Mouse (Mus musculus) heart, embryonic 11.5 days (tissue): ENCODE data around the gene Adcyap1r1. TPM values are rescaled to one million over a fixed set of nuclear protein-coding genes. Genes with fewer than 3 reads are reported as not detected.

Experiments used
- ATAC-seq: fragments of 200-750 bp; cut with Nextera tagmentation; replicated peaks from 2 replicates; pipeline ENCODE4 v1.8.0; 2017; ENCODE audit warnings: moderate library complexity; ENCODE audit not compliant: insufficient number of reproducible peaks, low FRiP score, low TSS enrichment
- H3K27ac ChIP-seq: fragments of 300-500 bp; sonication (generic); 2 replicates; pipeline ENCODE4 v1.5.1; 2014; ENCODE audit warnings: mild to moderate bottlenecking, low read depth, low read length
- H3K27me3 ChIP-seq: fragments of 300-500 bp; sonication (generic); 2 replicates; pipeline ENCODE4 v1.6.1; 2014; ENCODE audit warnings: mild to moderate bottlenecking, low read length, mixed read lengths; ENCODE audit not compliant: control insufficient read depth, insufficient read depth
- H3K36me3 ChIP-seq: fragments of 300-500 bp; sonication (generic); 2 replicates; pipeline ENCODE4 v1.6.1; 2014; ENCODE audit warnings: mild to moderate bottlenecking, low read length, moderate library complexity, mixed read lengths; ENCODE audit not compliant: control insufficient read depth, insufficient read depth
- H3K4me1 ChIP-seq: fragments of 300-500 bp; sonication (generic); 2 replicates; pipeline ENCODE4 v1.6.1; 2014; ENCODE audit warnings: low read length; ENCODE audit not compliant: control insufficient read depth, insufficient read depth
- H3K4me2 ChIP-seq: fragments of 300-500 bp; sonication (generic); 2 replicates; pipeline ENCODE4 v1.6.1; 2014; ENCODE audit warnings: mild to moderate bottlenecking, moderate library complexity
- H3K4me3 ChIP-seq: fragments of 300-500 bp; sonication (generic); 2 replicates; pipeline ENCODE4 v1.5.1; 2014; ENCODE audit warnings: low read depth, low read length
- H3K9ac ChIP-seq: fragments of 300-500 bp; sonication (generic); 2 replicates; pipeline ENCODE4 v1.6.1; 2014; ENCODE audit warnings: mild to moderate bottlenecking, low read depth, low read length, moderate library complexity
- H3K9me3 ChIP-seq: fragments of 300-500 bp; sonication (generic); replicated peaks from 2 replicates; pipeline ENCODE4 v1.6.1; 2016; ENCODE audit warnings: low read length; ENCODE audit not compliant: control insufficient read depth
- WGBS: fragments of 180-500 bp; shearing (Covaris S2); extraction: QIAGEN DNeasy Blood & Tissue Kit; methylation state at CpG from one replicate; pipeline ENCODE4 v1.1.7; 2014; ENCODE audit not compliant: insufficient replicate concordance; 5-methylcytosine and 5-hydroxymethylcytosine counted together
- polyA plus RNA-seq: library from polyadenylated mRNA; unstranded; fragments of >200 nt; fragmentation: Nextera tagmentation; extraction: Ambion mirVana; gene quantifications from 2 replicates; pipeline ENCODE4 v1.2.1, GENCODE M21; 2014

The Adcyap1r1 gene
- polyA plus RNA-seq, 1 experiment from 2014 or later, result 2.6 TPM

DNA sequence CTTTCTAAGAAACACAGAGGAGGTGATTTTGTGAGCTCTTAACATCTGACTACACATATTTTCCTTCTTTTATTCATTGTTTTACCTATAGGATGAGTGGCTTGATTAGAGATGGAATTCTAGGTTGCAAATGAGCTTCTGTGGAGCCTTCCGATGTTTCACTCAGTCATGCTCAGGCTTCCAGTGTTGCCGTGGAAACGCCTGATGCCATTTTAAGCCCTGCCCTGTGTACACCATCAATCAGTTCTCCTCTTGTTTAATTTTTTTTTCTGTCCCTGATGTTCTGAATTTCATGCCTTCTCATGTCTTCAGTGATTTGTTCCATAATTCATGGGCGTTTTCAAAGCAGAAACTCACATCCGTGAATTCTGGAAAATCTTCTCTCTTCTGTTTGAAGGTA, 35.6 kb upstream of the Adcyap1r1 start:
- H3K36me3 ChIP-seq, result no peaks in the 10 kb centered on the region
- no peak overlapping the region for H3K9ac ChIP-seq
- no peaks in the 10 kb centered on the region for H3K27me3 ChIP-seq
- WGBS, result 73% methylated on average over 5 of the region's 5 CpGs
- H3K4me2 ChIP-seq, result no peak overlapping the region
- H3K4me3 ChIP-seq, result no peak overlapping the region
- H3K27ac ChIP-seq, result no peak overlapping the region
- no peak for ATAC-seq
- H3K9me3 ChIP-seq, result no peaks in the 10 kb centered on the region
- no peaks in the 10 kb centered on the region for H3K4me1 ChIP-seq

DNA sequence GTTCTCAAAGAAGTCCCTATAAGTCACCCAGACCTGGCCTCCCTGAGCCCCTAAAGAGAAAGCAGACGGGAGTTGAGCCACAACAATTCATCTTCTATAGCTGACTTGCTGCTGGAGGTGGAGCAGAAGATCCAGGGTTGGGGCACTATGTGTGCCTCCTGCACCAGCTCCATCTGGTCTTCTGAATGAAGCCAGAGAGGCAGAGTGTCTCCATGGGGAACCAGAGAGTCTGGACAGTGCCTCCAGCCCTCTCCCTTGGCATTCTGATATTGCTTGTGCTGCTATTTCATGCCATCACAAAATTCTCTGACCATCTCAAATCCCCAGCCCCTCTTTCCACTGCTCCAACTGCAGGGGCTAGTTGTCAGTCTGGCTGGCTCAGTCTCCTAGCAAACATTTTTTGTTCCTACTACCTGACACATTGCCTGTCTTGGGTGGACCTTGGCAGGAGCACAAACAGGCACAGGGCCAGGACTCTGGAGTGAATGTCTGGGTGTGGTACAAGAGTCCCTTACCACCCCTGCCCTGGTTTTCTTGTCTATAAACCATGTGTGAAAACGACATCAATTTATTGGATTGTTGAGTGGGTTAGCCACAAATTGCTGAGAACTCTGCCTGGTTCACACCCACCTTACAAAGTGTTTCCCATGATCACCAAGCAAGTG, 32.9 kb upstream of the Adcyap1r1 start:
- H3K27me3 ChIP-seq, result no peaks in the 10 kb centered on the region
- WGBS, result 40% methylated on average over 2 of the region's 2 CpGs
- no peak overlapping the region for H3K4me3 ChIP-seq
- no peak overlapping the region for H3K4me2 ChIP-seq
- H3K27ac ChIP-seq, result no peak overlapping the region
- no peaks in the 10 kb centered on the region for H3K9me3 ChIP-seq
- no peak for ATAC-seq
- no peaks in the 10 kb centered on the region for H3K36me3 ChIP-seq
- no peaks in the 10 kb centered on the region for H3K4me1 ChIP-seq
- no peak overlapping the region for H3K9ac ChIP-seq

DNA sequence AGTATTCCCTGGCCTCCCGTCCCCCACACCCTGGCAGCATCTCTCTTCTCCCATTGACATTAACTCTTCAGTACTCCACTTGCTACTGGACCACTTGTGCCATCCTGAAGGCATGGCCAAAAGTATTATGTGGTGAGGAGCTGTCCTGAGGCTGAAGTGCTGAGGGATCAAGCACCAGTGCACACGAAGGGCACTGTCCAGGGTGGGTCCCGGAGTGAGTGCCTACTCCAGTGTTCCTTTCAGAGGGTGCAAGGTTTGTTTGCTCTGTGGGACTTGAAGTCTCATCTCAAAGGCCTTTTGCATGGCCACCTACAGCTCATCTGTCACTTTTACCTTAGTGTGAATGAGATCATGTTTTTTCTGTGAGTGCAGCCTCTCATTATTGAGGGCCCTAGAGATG, 31.4 kb upstream of the Adcyap1r1 start:
- no peak overlapping the region for H3K9ac ChIP-seq
- no peak overlapping the region for H3K4me3 ChIP-seq
- no peaks in the 10 kb centered on the region for H3K9me3 ChIP-seq
- no peaks in the 10 kb centered on the region for H3K36me3 ChIP-seq
- 51% methylated on average over 3 of the region's 3 CpGs for WGBS
- H3K27me3 ChIP-seq, result no peaks in the 10 kb centered on the region
- ATAC-seq, result no peak
- H3K4me1 ChIP-seq, result no peaks in the 10 kb centered on the region
- H3K27ac ChIP-seq, result no peak overlapping the region
- no peak overlapping the region for H3K4me2 ChIP-seq

DNA sequence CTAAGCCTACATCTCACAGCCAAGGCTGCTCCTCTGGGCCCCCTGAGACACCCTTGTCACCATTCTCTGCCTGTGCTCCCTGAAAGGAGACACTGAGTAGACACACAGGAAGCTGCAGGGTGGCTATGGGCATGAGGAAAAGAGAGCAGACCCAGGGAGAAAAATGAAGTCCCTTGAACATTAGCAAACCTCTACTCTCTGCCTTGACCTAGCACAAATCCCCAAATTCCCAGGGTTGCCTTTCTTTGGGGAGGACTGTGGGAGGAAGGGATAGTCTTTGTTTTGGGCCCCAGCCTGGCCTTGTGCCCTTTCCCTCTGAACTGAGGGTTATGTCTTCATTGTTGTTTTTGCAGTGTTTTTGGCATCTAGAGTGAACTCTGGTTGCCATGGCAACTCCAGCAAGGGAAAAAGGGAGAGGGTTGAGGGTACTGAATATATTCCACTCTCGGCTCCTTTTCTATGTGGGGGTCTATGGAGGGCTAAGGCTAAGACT, 30.9 kb upstream of the Adcyap1r1 start:
- 47% methylated on average over 1 of the region's 1 CpGs for WGBS
- H3K4me3 ChIP-seq, result no peak overlapping the region

DNA sequence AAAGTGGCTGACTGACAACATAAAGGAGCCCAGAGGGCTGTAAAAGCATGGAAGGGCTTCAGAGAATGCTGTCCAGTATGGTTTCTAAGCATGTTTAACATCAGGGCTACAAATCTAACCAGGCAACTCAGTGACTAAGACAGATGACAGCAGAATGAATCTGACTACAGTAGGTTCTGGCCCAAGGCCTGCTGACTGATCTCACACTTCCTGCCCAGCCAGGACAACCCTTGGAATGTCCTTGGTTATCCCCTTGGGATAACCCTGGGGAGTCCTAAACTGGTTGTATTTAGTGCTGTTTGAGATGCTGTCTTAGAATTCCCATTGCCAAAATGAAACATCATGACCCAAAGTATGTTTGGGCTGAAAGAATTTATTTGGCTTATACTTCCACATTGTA, 19.7 kb upstream of the Adcyap1r1 start:
- Histone ChIP-seq H3K27ac (no peak overlapping the region), H3K27me3 (peaks cover 3% of the 10 kb centered on the region; the same call in 1 of the 2 replicates)
- ATAC-seq, result no peak

More for the DNA sequence above, 30.9 kb upstream of the Adcyap1r1 start:
- Histone ChIP-seq H3K27ac (no peak overlapping the region), H3K9me3 (no peaks in the 10 kb centered on the region), H3K27me3 (no peaks in the 10 kb centered on the region), H3K9ac (no peak overlapping the region), H3K36me3 (no peaks in the 10 kb centered on the region), H3K4me1 (no peaks in the 10 kb centered on the region), H3K4me2 (no peak overlapping the region)
- no peak for ATAC-seq

DNA sequence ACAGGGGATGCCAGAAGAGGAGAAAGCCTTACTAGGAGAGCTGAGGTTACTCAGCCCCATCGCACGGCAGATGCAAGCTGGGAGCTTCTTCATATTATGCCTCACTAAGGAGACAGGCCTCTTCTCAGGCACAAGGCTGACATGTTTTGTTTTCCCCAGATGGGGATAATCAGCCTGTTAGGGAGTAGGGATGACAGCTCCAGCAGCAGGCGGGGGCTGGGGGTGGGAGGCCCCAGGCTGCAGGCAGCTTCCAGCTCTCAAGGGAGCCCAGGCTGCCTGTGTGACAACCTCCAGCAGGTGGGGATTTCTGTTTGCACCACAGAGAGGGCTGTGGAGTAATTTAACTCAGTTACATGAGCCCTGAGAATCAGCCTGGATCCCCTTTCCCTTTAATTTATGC, 17.4 kb upstream of the Adcyap1r1 start:
- no peak overlapping the region for H3K27ac ChIP-seq
- no peaks in the 10 kb centered on the region for H3K36me3 ChIP-seq
- H3K4me3 ChIP-seq, result no peak overlapping the region
- 19% methylated on average over 3 of the region's 3 CpGs for WGBS
- ATAC-seq, result no peak; the same call in 1 of the 2 replicates
- H3K9ac ChIP-seq, result no peak overlapping the region
- H3K4me1 ChIP-seq, result no peaks in the 10 kb centered on the region; the same call in 1 of the 2 replicates
- H3K9me3 ChIP-seq, result no peaks in the 10 kb centered on the region
- H3K4me2 ChIP-seq, result no peak overlapping the region
- peaks cover 5% of the 10 kb centered on the region for H3K27me3 ChIP-seq

More for the DNA sequence above, 19.7 kb upstream of the Adcyap1r1 start:
- Histone ChIP-seq H3K9ac (no peak overlapping the region), H3K9me3 (no peaks in the 10 kb centered on the region), H3K4me2 (no peak overlapping the region), H3K4me3 (no peak overlapping the region), H3K36me3 (no peaks in the 10 kb centered on the region), H3K4me1 (no peaks in the 10 kb centered on the region; the same call in 1 of the 2 replicates)

DNA sequence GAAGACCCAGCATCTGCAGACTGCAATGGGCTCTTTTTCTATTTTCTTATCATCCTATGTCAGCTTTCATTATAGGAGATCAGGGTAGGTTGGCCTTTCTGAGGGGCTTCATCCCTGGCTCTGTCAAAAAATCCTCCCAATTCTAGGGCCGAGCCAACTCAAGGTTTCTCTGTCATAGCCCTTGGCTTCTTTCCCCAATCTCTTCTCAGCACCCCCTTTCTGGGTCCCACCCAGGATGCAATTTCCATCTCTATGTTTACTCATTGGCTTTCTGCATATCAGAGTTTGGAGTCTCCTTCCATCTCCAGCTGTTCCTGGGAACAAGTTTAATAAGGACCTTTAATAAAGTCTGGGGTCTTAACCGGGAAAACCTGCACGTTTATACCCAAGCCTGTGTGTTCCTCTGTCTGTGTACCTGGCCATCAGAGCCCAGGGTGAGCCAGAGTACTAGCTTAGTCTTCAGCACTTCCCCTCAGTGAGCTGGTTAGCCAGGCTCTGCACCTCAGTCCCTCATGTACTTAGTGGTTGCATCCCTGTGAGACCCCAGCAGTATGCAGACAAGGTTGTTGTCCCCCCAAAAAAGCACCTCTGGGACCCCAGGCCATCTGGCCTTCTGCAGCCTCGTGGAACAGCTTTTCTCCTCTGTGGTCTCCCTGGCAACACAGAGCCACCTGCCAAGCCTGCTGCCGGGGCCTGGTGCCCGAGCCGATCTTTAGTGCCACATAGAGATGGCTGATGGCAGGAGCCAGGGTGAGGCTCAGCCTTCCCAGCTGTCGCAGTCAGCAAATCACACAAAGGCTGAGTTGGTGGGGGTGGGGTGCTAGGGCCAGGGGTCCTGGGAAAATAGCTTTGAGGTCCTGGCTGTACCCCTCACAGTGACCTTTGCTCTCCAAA, 16.3 kb upstream of the Adcyap1r1 start:
- Histone ChIP-seq H3K4me1 (no peaks in the 10 kb centered on the region; the same call in 1 of the 2 replicates), H3K36me3 (no peaks in the 10 kb centered on the region), H3K27ac (no peak overlapping the region), H3K9me3 (no peaks in the 10 kb centered on the region), H3K9ac (no peak overlapping the region), H3K4me2 (no peak overlapping the region), H3K4me3 (no peak overlapping the region), H3K27me3 (peaks cover 5% of the 10 kb centered on the region)
- 62% methylated on average over 8 of the region's 8 CpGs for WGBS
- ATAC-seq, result no peak

DNA sequence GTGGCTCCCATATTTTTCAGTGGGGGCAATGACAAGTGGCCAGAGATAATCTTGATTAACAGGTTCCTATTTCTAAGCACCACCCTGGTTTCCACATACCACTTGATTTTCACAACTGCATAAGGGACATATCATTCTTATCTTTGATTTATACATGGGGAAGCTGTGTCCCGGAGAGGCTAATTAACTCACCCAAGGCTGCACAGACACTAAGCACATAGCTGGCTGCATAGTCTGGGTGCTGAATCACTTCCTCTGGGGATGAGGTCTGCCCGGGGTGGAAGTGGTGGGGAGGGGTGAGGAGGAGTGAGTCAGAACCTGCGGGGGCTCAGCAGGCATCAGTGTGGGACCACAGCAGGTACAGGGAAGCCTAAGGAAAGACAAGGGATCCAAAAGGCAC, 13.9 kb upstream of the Adcyap1r1 start:
- Histone ChIP-seq H3K27ac (no peak overlapping the region), H3K9me3 (no peaks in the 10 kb centered on the region), H3K4me1 (no peaks in the 10 kb centered on the region; the same call in 1 of the 2 replicates), H3K9ac (no peak overlapping the region), H3K4me3 (no peak overlapping the region), H3K4me2 (no peak overlapping the region), H3K27me3 (peaks cover 12% of the 10 kb centered on the region), H3K36me3 (no peaks in the 10 kb centered on the region)
- no peak for ATAC-seq
- WGBS, result 27% methylated on average over 3 of the region's 3 CpGs
